Mouse (Mus musculus) myocyte (in vitro differentiated cells): ENCODE results near the gene Nalcn. TPM values are rescaled to one million over a fixed set of nuclear protein-coding genes. Genes with fewer than 3 reads are reported as not detected.

Experiments used
- H3K27me3 ChIP-seq: one replicate; pipeline ENCODE4 v1.6.1; 2011; ENCODE audit not compliant: control insufficient read depth, insufficient read depth, insufficient read length
- H3K36me3 ChIP-seq: one replicate; pipeline ENCODE4 v1.6.1; 2011; ENCODE audit not compliant: control insufficient read depth, insufficient read depth
- H3K4me2 ChIP-seq: one replicate; pipeline ENCODE4 v1.6.1; 2011; ENCODE audit warnings: low read depth, control low read depth
- H3K4me3 ChIP-seq: one replicate; pipeline ENCODE4 v1.5.1; 2011; ENCODE audit warnings: mild to moderate bottlenecking, control low read depth, moderate library complexity
- H3K79me2 ChIP-seq: one replicate; pipeline ENCODE4 v1.6.1; 2011; ENCODE audit not compliant: control insufficient read depth, insufficient read depth
- H3ac ChIP-seq: one replicate; pipeline ENCODE4 v1.6.1; 2011; ENCODE audit not compliant: control insufficient read depth, insufficient read length
- CEBPB ChIP-seq: IDR thresholded peaks from 2 replicates; pipeline ENCODE4 v1.6.1; 2011; ENCODE audit warnings: mild to moderate bottlenecking, moderate library complexity; ENCODE audit not compliant: poor library complexity, insufficient read depth, severe bottlenecking
- E2F4 ChIP-seq: IDR thresholded peaks from one replicate; pipeline ENCODE4 v1.6.1; 2011; ENCODE audit warnings: mild to moderate bottlenecking, control low read depth, moderate library complexity; ENCODE audit not compliant: insufficient read depth
- MAX ChIP-seq: IDR thresholded peaks from one replicate; pipeline ENCODE4 v1.6.1; 2011; ENCODE audit warnings: low read depth, mild to moderate bottlenecking, control low read depth
- MYOD1 ChIP-seq, 3 experiments: IDR thresholded peaks; one replicate each; pipeline ENCODE4 v1.6.1; 2011; ENCODE audit warnings: control low read depth in 2 of 3, low read depth in 2 of 3, mild to moderate bottlenecking in 2 of 3, moderate library complexity in 1 of 3; ENCODE audit not compliant: insufficient read length in 2 of 3, control insufficient read depth in 1 of 3
- MYOG ChIP-seq, 3 experiments: IDR thresholded peaks; one replicate each; pipeline ENCODE4 v1.6.1; 2011; ENCODE audit warnings: control low read depth in 2 of 3, low read depth in 2 of 3, mild to moderate bottlenecking in 2 of 3; ENCODE audit not compliant: insufficient read length in 2 of 3, control insufficient read depth in 1 of 3, insufficient read depth in 1 of 3
- POLR2A ChIP-seq: IDR thresholded peaks from one replicate; pipeline ENCODE4 v1.6.1; 2011; ENCODE audit warnings: low read depth, mild to moderate bottlenecking, control low read depth, moderate library complexity; ENCODE audit not compliant: insufficient read length
- POLR2AphosphoS2 ChIP-seq: IDR thresholded peaks from one replicate; pipeline ENCODE4 v1.6.1; 2011; ENCODE audit warnings: low read depth, control low read depth; ENCODE audit not compliant: insufficient read length
- REST ChIP-seq: IDR thresholded peaks from one replicate; pipeline ENCODE4 v1.6.1; 2011; ENCODE audit warnings: mild to moderate bottlenecking, control low read depth, moderate library complexity; ENCODE audit not compliant: insufficient read depth, insufficient read length
- SRF ChIP-seq: IDR thresholded peaks from one replicate; pipeline ENCODE4 v1.6.1; 2011; ENCODE audit warnings: low read depth; ENCODE audit not compliant: control insufficient read depth, insufficient read length
- TCF12 ChIP-seq: IDR thresholded peaks from one replicate; pipeline ENCODE4 v1.6.1; 2011; ENCODE audit warnings: mild to moderate bottlenecking, control low read depth; ENCODE audit not compliant: poor library complexity, insufficient read depth, severe bottlenecking
- TCF3 ChIP-seq: IDR thresholded peaks from one replicate; pipeline ENCODE4 v1.6.1; 2011; ENCODE audit warnings: low read depth, control low read depth; ENCODE audit not compliant: insufficient read length
- USF1 ChIP-seq: IDR thresholded peaks from one replicate; pipeline ENCODE4 v1.6.1; 2011; ENCODE audit warnings: low read depth, mild to moderate bottlenecking, control low read depth, moderate library complexity
- polyA plus RNA-seq: library from polyadenylated mRNA; unstranded; fragments of >200 nt; fragmentation: generic; extraction: Trizol; gene quantifications from one replicate; pipeline ENCODE4 v1.2.1, GENCODE M21; 2012; ENCODE audit warnings: missing spikeins

The Nalcn gene
- polyA plus RNA-seq, 1 experiment = 0.01 TPM

GRCm38 (mm10) chr14:123661091-123661491 lies 34.1 kb upstream of the Nalcn start:
- H3K4me3 ChIP-seq = no peak overlapping the region
- H3K79me2 ChIP-seq = no peaks in the 10 kb centered on the region
- H3K36me3 ChIP-seq = no peaks in the 10 kb centered on the region
- H3ac ChIP-seq = no peak overlapping the region
- no peaks in the 10 kb centered on the region for H3K27me3 ChIP-seq
- TF ChIP-seq POLR2AphosphoS2 (no peak), MYOD1 (IDR thresholded peaks at IDR 0.05; ENCODE audit: control insufficient read depth in 1 of 3, insufficient read length in 2 of 3, low read depth in 2 of 3) (no peak), SRF (no peak), POLR2A (no peak), CEBPB (no peak), E2F4 (no peak), TCF12 (no peak), TCF3 (no peak), REST (no peak), USF1 (no peak), MYOG (IDR thresholded peaks at IDR 0.05; ENCODE audit: control insufficient read depth in 1 of 3, insufficient read depth in 1 of 3, insufficient read length in 2 of 3, low read depth in 2 of 3) (no peak)
- no peak overlapping the region for H3K4me2 ChIP-seq

DNA sequence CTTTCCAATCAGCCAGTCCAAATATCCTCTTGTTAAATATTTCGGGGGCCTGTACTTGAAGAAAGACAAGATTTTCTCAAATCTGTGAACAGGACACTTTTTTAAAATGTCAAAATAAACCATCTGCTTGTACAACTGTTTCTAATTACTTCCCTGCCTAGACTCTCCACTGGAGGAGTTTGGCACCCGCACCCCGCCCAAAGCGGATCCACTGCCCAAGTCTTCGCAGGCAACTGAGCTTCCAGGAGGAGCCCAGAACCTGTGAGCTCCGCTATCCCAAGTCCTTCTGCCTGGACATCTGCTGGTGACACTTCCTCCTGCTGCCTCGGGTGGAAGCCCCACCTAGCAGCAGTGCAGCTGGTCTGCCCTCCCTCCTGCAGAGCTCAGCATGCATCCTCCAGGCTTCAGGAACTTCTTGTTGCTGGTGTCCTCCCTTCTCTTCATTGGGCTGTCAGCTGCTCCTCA lies 33.0 kb upstream of the Nalcn start, which contains the start of gene Itgbl1:
TSS of gene Itgbl1 (plus strand) at position 51 of the 465 bp plus-strand sequence.
- Histone ChIP-seq H3K4me2 (no peak within 1 kb of the TSS), H3K79me2 (no peaks in the 10 kb centered on the region), H3ac (no peak within 1 kb of the TSS), H3K27me3 (no peaks in the 10 kb centered on the region), H3K4me3 (no peak within 1 kb of the TSS), H3K36me3 (no peaks in the 10 kb centered on the region)
- TF ChIP-seq CEBPB = no peak
- no peak for TF ChIP-seq SRF
- TF ChIP-seq POLR2A = no peak
- TF ChIP-seq MYOD1 (IDR thresholded peaks at IDR 0.05; ENCODE audit: control insufficient read depth in 1 of 3, insufficient read length in 2 of 3, low read depth in 2 of 3) = no peak
- no peak for TF ChIP-seq TCF12

- Histone ChIP-seq H3K79me2 (no peaks in the 10 kb centered on the region), H3K27me3 (no peaks in the 10 kb centered on the region), H3K4me3 (no peak overlapping the region), H3K4me2 (no peak overlapping the region), H3K36me3 (no peaks in the 10 kb centered on the region), H3ac (no peak overlapping the region)
- TF ChIP-seq TCF3 (no peak), REST (no peak), CEBPB (no peak), MYOG (IDR thresholded peaks at IDR 0.05; ENCODE audit: control insufficient read depth in 1 of 3, insufficient read depth in 1 of 3, insufficient read length in 2 of 3, low read depth in 2 of 3) (no peak), MAX (no peak), POLR2A (no peak), TCF12 (no peak), MYOD1 (IDR thresholded peaks at IDR 0.05; ENCODE audit: control insufficient read depth in 1 of 3, insufficient read length in 2 of 3, low read depth in 2 of 3) (no peak), E2F4 (no peak), USF1 (no peak), SRF (no peak), POLR2AphosphoS2 (no peak)
Observed at GRCm38 (mm10) chr14:123627180-123627562, 227 bp upstream of the Nalcn start.

DNA sequence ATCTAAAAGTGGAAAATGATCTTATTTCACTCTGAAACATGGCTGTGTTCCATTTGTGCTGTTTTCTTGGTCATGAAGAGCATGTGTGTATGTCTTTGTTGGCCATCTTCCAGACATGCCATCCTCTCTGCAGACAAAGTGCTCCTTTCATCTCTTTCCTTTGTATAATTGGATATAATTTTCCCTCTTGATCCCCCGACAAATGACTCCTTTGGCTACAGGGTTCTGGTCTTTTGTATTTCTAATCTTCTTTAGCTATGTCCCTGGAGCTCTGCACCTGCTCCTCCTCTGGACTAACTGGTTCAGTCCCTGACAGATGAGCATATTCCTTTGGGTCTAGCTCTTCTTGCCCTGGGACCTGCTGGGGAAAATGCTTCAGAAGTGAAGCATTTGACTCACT lies 4.0 kb downstream of the Nalcn start:
- H3K79me2 ChIP-seq = no peaks in the 10 kb centered on the region
- no peak overlapping the region for H3ac ChIP-seq
- TF ChIP-seq MAX (no peak), MYOD1 (IDR thresholded peaks at IDR 0.05; ENCODE audit: control insufficient read depth in 1 of 3, insufficient read length in 2 of 3, low read depth in 2 of 3) (no peak), SRF (no peak), CEBPB (no peak), POLR2AphosphoS2 (no peak), E2F4 (no peak), REST (no peak), TCF12 (no peak)
- H3K27me3 ChIP-seq = no peaks in the 10 kb centered on the region
- no peak overlapping the region for H3K4me3 ChIP-seq
- no peak overlapping the region for H3K4me2 ChIP-seq
- no peaks in the 10 kb centered on the region for H3K36me3 ChIP-seq

GRCm38 (mm10) chr14:123595265-123595664 lies 31.7 kb downstream of the Nalcn start:
- H3K4me3 ChIP-seq = no peak overlapping the region
- H3K36me3 ChIP-seq = no peaks in the 10 kb centered on the region
- H3K79me2 ChIP-seq = no peaks in the 10 kb centered on the region
- no peaks in the 10 kb centered on the region for H3K27me3 ChIP-seq
- TF ChIP-seq MAX (no peak), TCF12 (no peak), SRF (no peak), CEBPB (no peak), MYOG (IDR thresholded peaks at IDR 0.05; ENCODE audit: control insufficient read depth in 1 of 3, insufficient read depth in 1 of 3, insufficient read length in 2 of 3, low read depth in 2 of 3) (no peak), USF1 (no peak), POLR2A (no peak), E2F4 (no peak), REST (no peak), MYOD1 (IDR thresholded peaks at IDR 0.05; ENCODE audit: control insufficient read depth in 1 of 3, insufficient read length in 2 of 3, low read depth in 2 of 3) (no peak), TCF3 (no peak), POLR2AphosphoS2 (no peak)
- H3ac ChIP-seq = no peak overlapping the region
- no peak overlapping the region for H3K4me2 ChIP-seq
